Mouse (Mus musculus) adrenal gland, adult (tissue): ENCODE data around the gene Gm49366.
"Not testable (repeated sequence)": the region's sequence is repeated elsewhere in the genome, so short reads cannot be mapped to it uniquely, and the experiment has no call there.

ENCODE experiments used
- DNase-seq, 2 experiments: peaks; one replicate each; pipeline ENCODE4 v3.0.0; 2022 to 2023; ENCODE audit warnings: low spot score in 1 of 2; ENCODE audit not compliant: inconsistent age in 2 of 2

Gene Gm49366

DNA sequence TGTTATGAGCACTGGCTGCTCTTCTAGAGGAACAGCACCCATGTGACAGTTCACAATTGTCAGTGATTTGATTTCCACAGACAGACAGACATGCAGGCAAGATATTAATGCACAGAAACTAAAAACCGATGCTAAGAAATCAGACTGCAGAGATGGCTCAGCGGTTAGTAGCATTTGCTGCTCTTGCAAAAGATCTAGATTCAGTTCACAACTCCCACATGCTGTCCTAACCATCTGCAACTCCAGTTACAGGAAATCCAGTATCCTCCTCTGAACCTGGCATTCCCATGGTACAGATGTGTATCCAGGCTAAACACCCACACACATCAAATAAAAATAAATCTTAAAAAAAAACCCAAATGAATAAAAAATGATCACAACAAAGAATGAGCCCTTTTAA lies 33.0 kb downstream of the Gm49366 start:
- DNase-seq = no peak

DNA sequence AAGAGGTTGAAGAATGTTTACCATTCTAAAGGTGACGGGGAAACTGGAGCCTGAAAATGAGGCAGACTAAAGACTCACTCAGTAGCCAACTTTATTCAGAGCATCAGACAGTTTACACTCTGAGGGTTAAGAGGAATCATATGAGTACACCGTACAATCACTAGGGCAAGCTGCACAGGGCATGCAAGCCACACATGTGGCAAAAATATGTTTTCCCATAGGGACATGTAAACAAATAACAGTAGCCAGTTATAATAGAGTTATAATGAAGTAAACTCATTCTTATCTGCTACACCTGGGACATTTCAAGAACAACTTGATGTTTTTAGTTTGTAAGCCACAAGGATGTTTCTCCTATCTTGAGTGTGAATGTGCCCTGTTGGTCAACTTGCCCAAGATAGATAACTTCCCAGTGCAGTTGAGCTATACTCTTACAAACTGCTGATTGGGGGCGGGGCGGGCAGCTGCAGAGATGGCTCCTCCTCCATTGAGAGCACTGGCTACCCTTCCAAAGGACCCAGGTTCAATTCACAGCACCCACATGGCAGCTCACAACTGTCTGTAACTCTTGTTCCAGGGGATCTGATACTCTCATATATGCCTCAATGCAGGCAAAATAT lies 38.7 kb downstream of the Gm49366 start:
- DNase-seq = no peak

DNA sequence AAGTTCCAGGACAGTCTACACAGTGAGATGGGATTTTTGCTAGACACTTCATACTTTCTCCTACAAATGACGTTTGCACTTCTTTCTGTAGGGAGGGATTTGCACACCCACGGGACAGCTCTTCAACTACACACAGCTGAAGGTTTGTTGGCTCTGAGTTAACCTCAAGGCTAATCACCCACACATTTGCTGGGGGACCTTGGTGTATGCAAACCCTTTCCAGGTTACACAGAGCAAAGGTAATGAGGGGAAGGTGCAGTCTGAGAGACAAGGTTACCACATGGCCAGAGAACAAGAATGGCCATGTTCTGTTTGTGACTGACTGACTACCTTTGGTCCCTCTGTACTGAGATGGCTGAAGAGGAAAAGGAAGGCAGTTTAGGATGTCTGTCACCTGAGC lies 45.1 kb downstream of the Gm49366 start:
- DNase-seq = no peak

DNA sequence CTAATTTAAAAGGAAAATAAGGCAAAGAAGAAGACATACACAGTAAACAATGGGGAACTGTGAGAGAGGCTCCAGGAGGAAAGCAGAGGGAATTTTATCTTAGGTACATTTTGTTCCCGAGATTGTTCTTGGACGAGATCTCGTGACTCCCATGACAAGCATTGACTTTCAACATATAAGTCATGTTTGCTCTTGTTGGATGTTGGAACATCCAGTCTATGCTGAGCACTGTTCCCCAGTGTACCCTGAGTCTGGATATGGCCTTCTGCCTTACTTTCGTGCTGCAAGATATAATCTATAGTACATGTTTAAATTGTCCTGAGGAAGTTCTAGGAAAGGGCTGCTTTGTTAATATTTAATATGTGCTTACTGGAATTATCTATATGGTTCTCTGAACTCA lies 45.8 kb downstream of the Gm49366 start:
- DNase-seq = no peak

DNA sequence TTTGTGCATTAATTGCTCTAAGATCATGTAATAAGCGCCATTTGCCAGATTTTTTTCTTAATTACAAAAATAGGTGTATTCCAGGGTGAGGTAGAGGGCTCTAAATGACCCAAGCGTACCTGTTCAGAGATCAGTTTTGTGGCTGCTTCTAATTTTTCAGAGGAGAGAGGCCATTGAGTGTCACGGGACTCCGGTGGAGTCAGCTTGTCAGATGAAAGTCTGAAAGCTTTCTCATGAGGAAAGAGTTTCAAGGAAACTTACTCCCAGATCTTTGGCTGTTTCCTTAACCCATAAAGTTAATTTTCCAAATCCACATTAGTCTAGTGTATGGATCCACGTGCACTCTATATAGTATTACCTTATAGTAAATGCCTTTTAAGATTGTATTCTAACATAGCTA lies 55.9 kb downstream of the Gm49366 start:
- not testable (repeated sequence) for DNase-seq

DNA sequence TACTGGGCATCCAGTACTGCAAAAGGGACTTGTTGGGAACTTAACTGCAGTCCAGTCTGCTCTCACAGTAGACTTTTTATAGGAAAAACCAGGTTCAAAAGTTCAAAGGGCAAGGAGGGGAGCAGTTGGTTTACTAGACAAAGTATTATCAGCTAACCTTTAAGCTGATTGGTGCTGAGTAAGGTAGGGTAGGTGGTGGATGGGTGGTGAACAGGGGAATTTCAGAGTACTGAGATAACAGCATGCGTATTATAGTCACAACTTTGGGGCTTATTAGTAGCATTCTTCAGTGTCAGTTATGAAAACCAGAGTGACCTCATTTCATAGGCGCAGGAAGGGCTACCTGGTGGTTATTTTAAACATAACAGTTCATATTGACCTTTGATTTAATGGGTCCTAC lies 60.9 kb downstream of the Gm49366 start:
- DNase-seq = no peak

DNA sequence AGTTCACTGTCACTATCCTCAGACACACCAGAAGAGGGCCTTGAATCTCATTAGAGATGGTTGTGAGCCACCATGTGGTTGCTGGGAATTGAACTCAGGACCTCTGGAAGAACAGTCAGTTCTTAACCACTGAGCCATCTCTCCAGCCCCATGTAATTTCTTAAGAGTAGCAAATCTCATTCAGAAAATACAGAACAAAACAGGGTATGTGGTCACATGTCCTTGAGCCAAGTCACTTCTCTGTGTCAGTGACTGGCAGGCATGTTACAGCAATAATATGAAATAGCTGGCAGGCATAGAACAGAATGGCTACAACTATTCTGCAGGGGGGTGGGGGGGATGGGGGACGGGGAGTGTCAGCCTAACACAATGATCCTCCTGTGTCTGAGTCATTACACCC lies 61.3 kb downstream of the Gm49366 start:
- peak in 1 of 2 experiments; percentile 66 for DNase-seq

DNA sequence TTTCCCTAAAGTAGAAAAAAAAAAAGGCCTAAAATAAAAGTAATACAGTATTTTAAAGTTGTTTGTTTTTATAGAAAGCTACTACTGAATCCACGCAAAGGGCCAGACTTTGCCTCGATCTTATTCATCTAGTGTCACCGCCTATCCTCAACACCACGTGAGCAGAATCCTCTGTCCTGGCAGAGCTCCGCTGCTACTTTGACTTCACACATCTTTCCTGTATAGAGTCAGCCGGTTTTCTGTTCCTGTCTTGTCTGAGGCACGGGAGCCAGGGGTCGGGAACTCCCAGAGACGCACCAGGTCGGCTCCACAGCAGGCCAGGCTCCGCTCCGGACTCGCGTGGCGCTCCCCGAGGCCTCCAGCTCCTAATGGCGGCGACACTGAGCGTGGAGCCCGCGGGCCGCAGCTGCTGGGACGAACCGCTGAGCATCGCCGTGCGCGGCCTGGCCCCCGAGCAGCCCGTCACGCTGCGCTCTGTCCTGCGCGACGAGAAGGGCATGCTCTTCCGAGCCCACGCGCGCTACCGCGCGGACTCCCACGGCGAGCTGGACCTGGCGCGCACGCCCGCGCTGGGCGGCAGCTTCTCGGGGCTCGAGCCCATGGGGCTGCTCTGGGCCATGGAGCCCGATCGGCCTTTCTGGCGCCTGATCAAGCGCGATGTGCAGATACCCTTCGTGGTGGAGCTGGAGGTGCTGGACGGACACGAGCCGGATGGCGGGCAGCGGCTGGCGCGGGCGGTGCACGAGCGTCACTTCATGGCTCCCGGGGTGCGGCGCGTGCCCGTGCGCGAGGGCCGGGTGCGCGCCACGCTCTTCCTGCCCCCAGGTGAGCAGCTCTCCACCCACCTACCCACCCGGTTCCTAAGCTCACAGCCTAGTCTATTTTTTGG lies 62.1 kb downstream of the Gm49366 start, which contains the start of gene Acot6:
Gene Acot6, plus strand, starts transcription at position 51 of the 889 bp plus-strand sequence.
- DNase-seq = peak; percentile 63 to 82

DNA sequence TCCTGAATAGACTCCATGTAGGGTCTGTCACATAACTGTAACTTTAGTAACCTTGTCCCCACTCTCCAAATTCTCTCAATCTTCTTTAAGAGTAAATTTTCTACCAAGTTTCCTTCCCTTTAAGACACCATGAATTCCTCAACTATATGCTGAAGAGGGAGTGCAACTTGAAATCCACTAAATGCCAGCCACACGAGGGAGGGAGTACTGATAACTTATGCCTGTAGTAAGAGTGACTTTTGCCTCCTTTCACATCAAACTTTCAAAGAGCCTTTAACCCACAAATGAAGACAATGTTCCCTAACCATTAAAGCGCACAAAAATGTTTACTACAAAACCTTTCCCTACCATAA lies 62.7 kb downstream of the Gm49366 start:
- no peak for DNase-seq

DNA sequence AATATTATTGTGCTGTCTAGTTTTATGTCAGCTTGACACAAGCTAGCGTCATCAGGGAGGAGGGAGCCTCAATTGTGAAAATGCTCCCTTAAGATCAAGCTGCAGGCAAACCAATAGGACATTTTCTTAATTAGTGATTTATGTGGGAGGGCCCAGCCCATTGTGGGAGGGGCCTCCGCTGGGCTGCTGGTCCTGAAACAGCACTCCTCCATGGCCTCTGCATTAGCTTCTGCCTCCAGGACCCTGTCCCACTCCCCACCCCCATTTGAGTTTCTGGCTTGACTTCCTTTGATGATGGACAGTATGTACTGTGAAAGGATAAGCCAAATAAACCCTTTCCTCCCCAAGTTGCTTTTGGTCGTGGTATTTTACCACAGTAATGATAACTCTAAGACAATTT lies 68.3 kb downstream of the Gm49366 start:
- no peak for DNase-seq

DNA sequence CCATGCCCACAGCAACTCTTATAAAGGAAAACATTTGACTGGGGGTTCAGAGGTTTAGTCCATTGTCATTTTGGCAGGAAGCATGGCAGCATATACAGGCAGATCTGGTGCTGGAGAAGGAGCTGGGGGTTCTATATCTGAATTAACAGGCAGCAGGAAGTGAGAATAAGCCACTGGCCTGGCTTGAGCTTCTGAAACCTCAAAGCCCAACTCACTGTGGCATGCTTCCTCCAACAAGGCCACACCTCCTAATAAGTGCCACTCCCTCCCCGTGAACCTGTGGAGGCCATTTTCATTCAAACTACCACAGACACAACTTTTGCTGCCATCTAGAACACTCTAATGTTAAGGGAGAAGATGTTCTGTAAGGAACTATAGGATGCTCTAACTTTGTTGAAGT lies 69.0 kb downstream of the Gm49366 start:
- no peak for DNase-seq
